Mouse (Mus musculus): ENCODE measurements at regions not wholly inside any gene's neighbourhood (a gene's known extent, or its start where the extent isn't known, plus 50 kb on each side); places are given as distances from the start of the nearest gene placed in this dataset.
"Not testable (repeated sequence)": the region's sequence is repeated elsewhere in the genome, so short reads cannot be mapped to it uniquely, and the experiment has no call there.

DNA sequence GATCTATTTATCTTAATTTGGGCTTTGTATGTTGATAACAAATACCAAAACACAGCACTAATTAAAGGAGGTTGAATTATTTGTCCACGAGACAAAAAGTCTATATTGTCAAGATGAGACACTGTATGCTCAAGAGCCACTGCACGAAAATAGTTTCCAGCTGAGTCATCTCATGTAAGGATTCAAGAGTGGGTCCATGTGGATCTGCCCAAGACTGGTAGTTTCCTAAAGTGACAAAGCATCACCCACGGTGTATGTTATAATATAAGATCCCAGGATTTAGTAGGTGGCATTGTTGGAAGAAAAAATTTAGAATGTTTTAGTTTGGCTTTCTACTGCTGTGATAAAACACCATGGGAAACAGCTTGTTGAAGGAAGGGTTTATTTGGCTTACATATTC, 428.2 kb downstream of the Arl6ip6 start:
- H3K27me3 ChIP-seq (ENCODE audit: insufficient read depth, low read length), result no peaks in the 10 kb centered on the region
- no peaks in the 10 kb centered on the region for H3K36me3 ChIP-seq (ENCODE audit: insufficient read depth)
- no peak overlapping the region for H3K27ac ChIP-seq (ENCODE audit: low read depth, low read length)
- no peak overlapping the region for H3K9ac ChIP-seq
- no peak overlapping the region for H3K4me2 ChIP-seq (ENCODE audit: low read depth)
- 81% methylated on average over 3 of the region's 3 CpGs for WGBS
- H3K4me3 ChIP-seq (ENCODE audit: low read depth, low read length), result no peak overlapping the region
- no peak for TF ChIP-seq CTCF (IDR thresholded peaks at IDR 0.05; ENCODE audit: low read depth)
- ATAC-seq (no peak), DNase-seq (no peak)
- no peaks in the 10 kb centered on the region for H3K4me1 ChIP-seq (ENCODE audit: insufficient read depth)
- H3K9me3 ChIP-seq (ENCODE audit: low read length), result no peaks in the 10 kb centered on the region

DNA sequence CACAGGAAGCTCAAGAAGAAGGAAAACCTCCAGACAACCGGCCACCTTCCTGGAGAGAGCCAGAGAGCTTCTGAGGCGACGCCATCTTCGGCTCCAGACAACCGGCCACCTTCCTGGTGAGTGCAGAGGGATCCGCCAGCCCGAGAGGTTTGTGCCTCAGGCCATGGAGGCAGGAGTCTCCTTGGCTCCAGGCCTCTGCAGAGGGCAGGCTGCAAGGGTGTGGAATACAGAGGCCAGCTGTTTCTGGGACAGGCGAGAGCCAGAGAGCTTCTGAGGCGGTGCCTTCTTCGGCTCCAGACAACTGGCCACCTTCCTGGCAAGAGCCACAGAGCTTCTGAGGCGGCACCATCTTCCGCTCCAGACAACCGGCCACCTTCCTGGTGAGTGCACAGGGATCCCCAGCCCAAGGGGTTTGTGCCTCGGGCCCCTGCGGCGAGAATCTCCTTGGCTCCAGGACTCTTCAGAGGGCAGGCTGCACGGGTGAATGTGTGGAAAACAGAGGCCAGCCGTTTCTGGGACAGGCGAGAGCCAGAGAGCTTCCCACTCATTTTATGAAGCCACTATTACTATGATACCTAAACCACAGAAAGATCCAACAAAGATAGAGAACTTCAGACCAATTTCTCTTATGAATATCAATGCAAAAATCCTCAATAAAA, 441.4 kb downstream of the Arl6ip6 start:
- H3K27ac ChIP-seq (ENCODE audit: low read depth, low read length); H3K4me1 ChIP-seq (ENCODE audit: insufficient read depth); H3K9me3 ChIP-seq (ENCODE audit: low read length); H3K36me3 ChIP-seq (ENCODE audit: insufficient read depth); H3K27me3 ChIP-seq (ENCODE audit: insufficient read depth, low read length); DNase-seq; H3K4me3 ChIP-seq (ENCODE audit: low read depth, low read length); H3K4me2 ChIP-seq (ENCODE audit: low read depth); H3K9ac ChIP-seq; ATAC-seq: not testable (repeated sequence)
- 73% methylated on average over 19 of the region's 19 CpGs for WGBS

DNA sequence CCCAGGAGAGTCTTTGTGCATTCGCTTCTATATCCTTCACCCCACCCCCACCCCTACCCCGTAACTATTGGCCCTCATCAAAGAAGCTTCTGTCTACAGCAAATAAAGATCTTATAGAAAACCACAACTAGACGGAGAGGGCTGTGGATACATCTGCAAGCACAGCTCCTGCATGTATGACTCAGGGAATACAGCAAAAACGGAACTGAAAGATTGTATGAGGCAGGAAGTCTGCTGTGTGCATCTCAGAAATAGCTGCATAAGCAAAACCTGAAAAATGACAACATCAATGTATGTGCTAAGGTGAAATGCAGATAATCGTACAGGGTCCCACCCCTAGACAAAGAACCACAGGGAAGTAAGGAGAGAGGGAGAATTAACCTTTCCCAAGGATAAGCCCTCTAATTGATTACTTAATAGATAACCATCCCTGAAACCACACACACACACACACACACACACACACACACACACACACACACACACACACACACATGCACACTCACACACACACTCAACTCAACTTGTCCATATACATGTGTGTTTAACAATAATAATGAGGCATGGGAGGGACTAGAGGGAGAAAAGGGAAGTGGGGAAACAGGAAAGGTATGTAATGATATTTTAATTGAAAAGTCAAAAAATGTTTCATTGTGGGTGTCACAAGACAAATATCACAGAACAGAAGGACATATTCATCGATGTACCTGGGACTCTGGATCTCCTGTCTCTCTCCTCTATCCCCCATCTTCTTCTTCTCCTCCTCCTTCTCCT, 416.6 kb downstream of the Rprm start:
- DNase-seq (no peak), ATAC-seq (no peak)
- no peak overlapping the region for H3K4me2 ChIP-seq (ENCODE audit: low read depth)
- no peaks in the 10 kb centered on the region for H3K27me3 ChIP-seq (ENCODE audit: insufficient read depth, low read length)
- no peak overlapping the region for H3K4me3 ChIP-seq (ENCODE audit: low read depth, low read length)
- H3K9ac ChIP-seq, result no peak overlapping the region
- H3K36me3 ChIP-seq (ENCODE audit: insufficient read depth), result no peaks in the 10 kb centered on the region
- WGBS, result 73% methylated on average over 6 of the region's 6 CpGs
- H3K27ac ChIP-seq (ENCODE audit: low read depth, low read length), result no peak overlapping the region
- no peaks in the 10 kb centered on the region for H3K9me3 ChIP-seq (ENCODE audit: low read length)
- no peaks in the 10 kb centered on the region for H3K4me1 ChIP-seq (ENCODE audit: insufficient read depth)
- no peak for TF ChIP-seq CTCF (IDR thresholded peaks at IDR 0.05; ENCODE audit: low read depth)

DNA sequence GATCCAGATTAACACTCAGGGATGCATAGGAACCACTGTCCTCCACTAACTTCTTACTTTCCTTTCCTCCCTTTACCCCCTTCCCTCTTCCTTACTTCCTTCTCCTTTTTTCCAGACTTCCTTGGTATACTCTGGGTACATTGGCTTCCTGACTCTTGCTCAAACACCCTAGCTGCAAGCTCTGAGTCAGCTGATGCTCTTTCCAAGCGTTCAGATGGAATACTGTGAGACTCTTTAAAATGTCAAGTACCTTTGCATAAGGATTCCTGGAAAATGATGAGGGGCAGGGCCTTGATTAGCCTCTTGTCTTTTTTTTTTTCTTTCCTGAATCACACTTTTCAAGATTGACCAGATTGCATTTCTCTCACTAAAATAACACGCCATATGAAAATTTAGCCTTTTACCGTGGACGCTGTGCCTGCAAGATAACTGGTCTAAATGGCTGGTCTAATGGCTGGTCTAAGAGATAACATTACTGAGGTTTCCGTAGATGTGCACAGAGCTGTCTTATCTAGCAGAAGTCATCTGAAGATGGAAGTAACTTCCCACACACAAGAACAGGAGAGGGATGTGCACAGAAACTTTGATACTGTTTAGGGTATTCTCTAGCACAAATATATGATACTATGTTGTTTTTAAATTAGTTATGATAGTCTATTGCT, 404.9 kb downstream of the Rprm start:
- no peaks in the 10 kb centered on the region for H3K4me1 ChIP-seq (ENCODE audit: insufficient read depth)
- no peaks in the 10 kb centered on the region for H3K27me3 ChIP-seq (ENCODE audit: insufficient read depth, low read length)
- ATAC-seq, result no peak
- no peak overlapping the region for H3K4me3 ChIP-seq (ENCODE audit: low read depth, low read length)
- no peak overlapping the region for H3K9ac ChIP-seq
- H3K4me2 ChIP-seq (ENCODE audit: low read depth), result no peak overlapping the region
- no peak overlapping the region for H3K27ac ChIP-seq (ENCODE audit: low read depth, low read length)
- 81% methylated on average over 5 of the region's 5 CpGs for WGBS
- no peak for TF ChIP-seq CTCF (IDR thresholded peaks at IDR 0.05; ENCODE audit: low read depth)
- no peak for DNase-seq
- no peaks in the 10 kb centered on the region for H3K9me3 ChIP-seq (ENCODE audit: low read length)
- no peaks in the 10 kb centered on the region for H3K36me3 ChIP-seq (ENCODE audit: insufficient read depth)

DNA sequence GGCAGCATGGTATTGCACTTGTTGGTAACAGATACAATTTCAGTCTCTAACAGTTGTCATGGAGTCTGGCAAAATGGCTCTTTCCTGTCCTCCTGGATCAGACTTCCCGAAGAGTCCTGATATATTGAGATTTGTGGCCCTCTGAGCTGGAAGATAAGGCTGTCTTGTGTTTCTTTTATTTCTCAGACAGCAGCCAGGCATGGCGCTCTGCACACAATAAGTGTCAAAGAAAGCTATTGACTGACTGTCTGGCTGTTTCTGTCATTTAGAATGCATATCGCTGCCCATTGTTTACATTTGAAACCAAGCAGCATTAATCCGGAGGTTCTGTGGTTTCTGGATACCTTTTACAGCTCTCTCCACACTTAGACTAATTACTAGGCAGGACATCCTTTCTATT, 402.8 kb downstream of the Rprm start:
- Histone ChIP-seq H3K4me1 (ENCODE audit: insufficient read depth) (no peaks in the 10 kb centered on the region), H3K4me2 (ENCODE audit: low read depth) (no peak overlapping the region), H3K4me3 (ENCODE audit: low read depth, low read length) (no peak overlapping the region), H3K27ac (ENCODE audit: low read depth, low read length) (no peak overlapping the region), H3K36me3 (ENCODE audit: insufficient read depth) (no peaks in the 10 kb centered on the region), H3K9ac (no peak overlapping the region), H3K9me3 (ENCODE audit: low read length) (no peaks in the 10 kb centered on the region), H3K27me3 (ENCODE audit: insufficient read depth, low read length) (no peaks in the 10 kb centered on the region)
- no peak for TF ChIP-seq CTCF (IDR thresholded peaks at IDR 0.05; ENCODE audit: low read depth)
- WGBS, result 8% methylated on average over 4 of the region's 4 CpGs
- ATAC-seq, result no peak
- DNase-seq, result no peak

DNA sequence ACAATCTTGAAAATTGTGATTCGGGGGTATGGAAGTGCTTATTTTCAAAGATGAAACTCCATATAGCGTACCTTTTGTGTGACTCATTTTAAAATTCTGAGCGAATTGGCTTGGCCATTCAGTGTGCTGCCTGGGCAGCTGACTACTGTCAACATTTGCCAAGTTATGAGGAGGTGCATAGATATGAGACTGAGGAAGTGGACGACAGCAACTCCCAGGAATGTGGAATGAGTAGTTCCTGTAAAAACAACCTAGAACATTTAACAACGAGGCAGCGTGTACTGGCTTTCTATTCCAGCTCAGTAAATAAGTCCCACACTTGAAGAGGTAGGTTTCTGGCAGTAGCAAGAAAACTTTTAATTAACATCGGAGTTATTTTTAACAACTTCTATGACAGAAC, 398.1 kb downstream of the Rprm start:
- ATAC-seq, result no peak

More for the DNA sequence above, 398.1 kb downstream of the Rprm start:
- Histone ChIP-seq H3K4me2 (ENCODE audit: low read depth) (no peak overlapping the region), H3K9me3 (ENCODE audit: low read length) (no peaks in the 10 kb centered on the region), H3K9ac (no peak overlapping the region), H3K36me3 (ENCODE audit: insufficient read depth) (no peaks in the 10 kb centered on the region), H3K27me3 (ENCODE audit: insufficient read depth, low read length) (no peaks in the 10 kb centered on the region), H3K4me1 (ENCODE audit: insufficient read depth) (no peaks in the 10 kb centered on the region), H3K4me3 (ENCODE audit: low read depth, low read length) (no peak overlapping the region), H3K27ac (ENCODE audit: low read depth, low read length) (no peak overlapping the region)
- 86% methylated on average over 7 of the region's 7 CpGs for WGBS
- DNase-seq, result no peak
- TF ChIP-seq CTCF (IDR thresholded peaks at IDR 0.05; ENCODE audit: low read depth), result no peak
